Mouse (Mus musculus) heart, adult 2 months (tissue): ENCODE data around the gene Dock1.

Experiments used
- CTCF ChIP-seq: fragments of 200-600 bp; IDR thresholded peaks from 2 replicates; pipeline ENCODE4 v1.8.1; 2022; ENCODE audit warnings: antibody characterized with exemption, mild to moderate bottlenecking, moderate library complexity
- EP300 ChIP-seq: fragments of 200-500 bp; IDR thresholded peaks from 2 replicates; pipeline ENCODE4 v1.6.1; 2011; ENCODE audit warnings: low read depth, low read length, control low read depth; ENCODE audit not compliant: insufficient read depth
- POLR2A ChIP-seq: fragments of 200-500 bp; IDR thresholded peaks from 2 replicates; pipeline ENCODE4 v1.6.1; 2011; ENCODE audit warnings: mild to moderate bottlenecking, low read depth, low read length, control low read depth; ENCODE audit not compliant: insufficient read depth

DNA sequence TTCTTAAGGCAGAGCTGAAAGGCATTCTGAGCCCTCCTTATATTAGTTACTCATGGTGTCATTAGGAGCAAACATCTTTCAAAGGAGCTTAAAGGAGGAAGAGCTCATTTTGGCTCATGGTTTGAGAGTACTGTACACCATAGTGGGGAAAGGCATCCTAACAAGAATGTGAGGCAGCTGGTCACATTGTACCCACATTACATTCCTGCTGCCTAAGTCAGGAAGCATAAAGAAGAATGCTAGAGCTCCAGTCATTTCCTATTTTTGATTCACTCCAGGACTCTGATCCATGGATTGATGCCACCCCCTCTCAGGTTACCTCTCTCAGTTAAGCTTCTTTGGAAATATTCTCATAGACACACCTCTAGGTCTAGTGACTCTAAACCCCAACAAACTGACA, 539.8 kb downstream of the Dock1 start:
- no peak for TF ChIP-seq POLR2A
- TF ChIP-seq CTCF = no peak
- no peak for TF ChIP-seq EP300
